Mouse (Mus musculus) cortical plate, adult 2 months (tissue): ENCODE results near the gene Nfatc3.

Source experiments
- CTCF ChIP-seq: fragments of 200-500 bp; IDR thresholded peaks from 2 replicates; pipeline ENCODE4 v1.5.1; 2011; ENCODE audit warnings: mild to moderate bottlenecking, control low read depth, low read length; ENCODE audit not compliant: insufficient read depth; ENCODE audit errors: extremely low read depth
- POLR2A ChIP-seq: fragments of 200-500 bp; IDR thresholded peaks from 2 replicates; pipeline ENCODE4 v1.6.1; 2011; ENCODE audit warnings: mild to moderate bottlenecking, low read length, control low read depth; ENCODE audit not compliant: insufficient read depth; ENCODE audit errors: extremely low read depth

GRCm38 (mm10) chr8:106022483-106022882 is 36.2 kb upstream of the Nfatc3 start:
- peak; percentile 98 for TF ChIP-seq CTCF
- no peak for TF ChIP-seq POLR2A
